Mouse (Mus musculus) neural tube, embryonic 10.5 days (tissue): ENCODE results near the gene Carmil1.

ENCODE experiments used
- DNase-seq: peaks from one replicate; pipeline ENCODE4 v3.0.0-alpha.2; 2017; ENCODE audit warnings: low spot score; ENCODE audit errors: extremely low spot score

The Carmil1 gene

DNA sequence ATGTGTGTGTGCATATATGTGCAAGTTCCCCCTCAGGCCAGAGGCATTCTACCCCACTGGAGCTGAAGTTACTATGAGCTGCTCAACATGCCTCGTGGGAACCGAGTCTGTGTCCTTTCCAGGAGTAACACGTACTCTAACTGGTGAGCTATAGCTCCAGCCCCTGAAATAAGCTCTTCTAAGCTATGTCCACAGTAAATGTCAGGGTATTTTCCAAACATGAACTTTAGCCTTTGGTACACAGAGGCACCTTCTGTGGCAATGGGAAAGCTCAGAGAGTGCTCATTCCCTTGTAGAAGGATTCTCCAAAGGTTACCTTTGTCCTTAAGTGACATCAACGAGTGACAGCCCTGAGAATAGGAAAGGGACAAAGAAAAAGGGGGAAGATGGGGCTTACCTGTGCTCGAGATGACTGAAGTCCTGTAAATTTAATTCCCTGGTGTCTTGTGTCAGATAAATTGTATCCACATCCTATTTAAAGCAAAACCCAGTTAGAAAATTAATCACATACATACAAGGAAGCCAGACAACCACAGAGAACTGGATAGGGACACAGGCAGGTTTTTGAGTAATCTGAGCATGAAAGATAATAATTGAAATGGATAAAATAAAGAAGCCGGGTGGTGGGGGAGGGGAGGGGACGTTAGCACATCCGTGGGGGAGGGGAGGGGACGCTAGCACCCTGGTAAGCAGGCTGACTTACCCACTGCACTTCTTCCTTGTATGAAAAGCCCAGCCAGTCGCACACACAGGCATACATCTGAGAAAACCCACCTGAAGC is 126.1 kb downstream of the Carmil1 start:
- DNase-seq = no peak

DNA sequence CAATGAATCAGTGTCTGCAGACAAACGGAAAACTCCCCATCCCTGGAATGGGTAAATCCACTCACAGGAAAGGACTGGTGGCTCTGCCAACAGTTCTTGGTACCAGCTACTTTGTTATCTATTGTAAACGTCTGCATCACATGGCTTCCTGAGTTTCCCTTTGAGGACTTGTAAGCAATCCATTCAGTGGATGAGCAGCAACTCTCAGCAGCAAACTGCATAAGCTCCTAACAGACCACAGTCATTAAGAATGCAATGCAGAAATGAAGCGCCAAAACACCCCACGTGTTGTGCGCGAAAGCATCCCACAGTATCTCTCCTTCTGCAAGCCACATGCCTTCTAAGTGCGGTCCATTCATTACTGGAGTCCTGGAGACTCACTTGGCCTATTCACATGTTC is 128.0 kb downstream of the Carmil1 start:
- no peak for DNase-seq

DNA sequence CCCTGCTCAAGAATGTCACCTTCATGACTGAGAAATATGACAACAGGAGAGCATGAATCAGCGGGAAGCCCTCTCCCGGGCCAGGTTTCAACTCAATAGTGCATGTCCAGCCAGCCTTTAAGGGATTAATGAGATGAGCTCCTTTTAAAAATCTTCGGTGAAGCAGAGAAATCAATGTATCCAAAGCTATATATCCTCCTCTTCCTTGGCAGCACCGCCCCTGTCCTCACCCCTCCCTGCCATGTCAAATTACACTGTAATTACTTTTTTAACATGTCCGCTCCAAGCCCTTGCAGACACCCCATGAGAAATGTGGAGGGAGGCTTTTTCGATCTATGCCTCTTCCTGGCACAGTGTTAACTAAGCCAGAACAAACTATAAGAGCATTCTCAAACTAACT is 129.3 kb downstream of the Carmil1 start:
- no peak for DNase-seq

DNA sequence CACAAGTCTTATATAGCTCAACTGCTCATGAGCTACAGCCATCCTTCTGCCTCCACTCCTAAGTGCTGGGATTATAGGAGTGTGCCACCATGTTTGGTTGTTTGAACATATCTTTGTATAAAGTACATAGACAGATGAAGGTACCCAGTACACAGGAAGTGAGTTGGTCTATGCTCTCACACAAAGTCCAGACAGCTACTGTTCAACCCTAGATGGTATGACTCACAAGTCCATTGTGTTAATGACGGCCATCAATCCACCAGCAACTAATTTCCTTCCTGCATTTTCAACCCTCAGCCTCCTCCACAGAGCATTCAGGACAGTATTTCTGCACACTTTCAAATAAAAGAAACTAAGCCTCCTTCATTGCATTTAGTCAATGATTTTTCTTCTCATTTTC is 132.0 kb downstream of the Carmil1 start:
- no peak for DNase-seq

DNA sequence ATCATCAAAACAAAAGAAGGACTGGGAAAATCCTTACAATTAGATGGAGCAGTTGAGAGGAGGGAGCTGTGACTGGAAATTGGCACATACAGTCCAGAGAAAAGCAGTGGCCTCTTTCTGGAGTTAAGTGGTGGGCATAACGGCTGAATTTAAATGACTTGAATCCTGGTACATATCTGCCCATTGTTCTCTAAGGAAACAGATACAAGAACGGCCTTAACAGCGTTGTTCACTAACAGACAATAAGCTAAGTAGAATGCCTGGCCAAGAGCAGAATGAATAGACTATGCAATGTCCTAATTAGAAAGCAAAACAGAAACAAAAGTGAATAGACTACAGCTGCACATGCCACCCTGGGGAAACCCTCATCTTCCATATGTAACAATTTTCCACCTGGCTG is 133.6 kb downstream of the Carmil1 start:
- DNase-seq = no peak

DNA sequence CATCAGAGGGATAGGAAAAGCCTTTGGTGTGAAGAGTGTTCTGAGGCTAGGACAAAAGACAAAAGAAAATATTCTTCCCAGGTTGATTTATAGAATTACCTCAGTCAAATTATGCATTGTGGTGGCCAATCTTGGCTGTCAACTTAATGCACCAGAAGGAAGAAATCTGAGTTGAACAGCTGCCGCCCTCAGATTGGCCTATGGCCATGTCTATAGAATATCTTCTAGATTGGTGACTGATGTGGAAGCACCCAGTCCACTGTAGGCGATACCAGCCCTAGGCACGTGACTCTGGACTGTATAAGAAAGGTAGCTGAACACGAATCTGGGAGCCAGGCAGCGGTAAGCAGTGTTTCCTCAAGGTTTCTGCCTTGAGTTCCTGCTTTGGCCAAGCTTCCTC is 134.1 kb downstream of the Carmil1 start:
- DNase-seq = no peak

DNA sequence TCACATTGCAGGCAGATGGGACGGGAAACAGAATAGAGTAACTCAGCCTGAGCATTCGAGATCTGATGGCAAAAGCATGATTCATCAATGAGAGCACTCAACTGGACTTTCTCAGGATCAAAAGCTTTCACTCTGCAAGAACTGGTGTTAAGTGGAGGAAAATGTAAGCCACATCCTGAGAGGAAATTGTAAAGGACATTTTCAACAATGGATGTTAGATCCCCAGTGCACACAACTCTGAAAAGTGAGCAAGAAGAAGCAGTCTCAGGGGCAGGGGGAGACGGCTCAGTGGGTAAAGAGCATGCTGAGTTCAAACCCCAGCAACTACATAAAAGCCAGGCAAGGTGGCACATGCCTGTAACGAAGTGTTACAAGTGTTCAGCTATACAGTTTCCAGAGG is 135.7 kb downstream of the Carmil1 start:
- DNase-seq = no peak

DNA sequence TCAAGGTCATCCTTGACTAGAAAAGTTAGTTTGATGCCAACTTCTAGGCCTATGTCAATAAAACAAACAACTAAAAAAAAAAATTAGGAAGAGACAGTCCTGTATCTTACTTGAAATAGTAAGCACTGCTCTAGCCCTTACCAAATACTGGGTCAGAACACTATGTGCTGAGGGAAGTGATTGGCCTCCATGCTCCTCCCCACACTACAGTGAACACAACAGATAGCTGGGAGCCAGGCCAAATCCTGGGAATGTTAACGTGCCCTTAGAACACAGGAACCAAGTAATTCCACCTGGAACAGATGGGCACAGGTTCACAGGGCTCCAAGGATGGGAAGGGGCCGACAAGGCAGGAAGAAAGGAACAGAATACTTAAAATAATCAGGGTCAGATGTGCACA is 136.5 kb downstream of the Carmil1 start:
- DNase-seq = no peak

DNA sequence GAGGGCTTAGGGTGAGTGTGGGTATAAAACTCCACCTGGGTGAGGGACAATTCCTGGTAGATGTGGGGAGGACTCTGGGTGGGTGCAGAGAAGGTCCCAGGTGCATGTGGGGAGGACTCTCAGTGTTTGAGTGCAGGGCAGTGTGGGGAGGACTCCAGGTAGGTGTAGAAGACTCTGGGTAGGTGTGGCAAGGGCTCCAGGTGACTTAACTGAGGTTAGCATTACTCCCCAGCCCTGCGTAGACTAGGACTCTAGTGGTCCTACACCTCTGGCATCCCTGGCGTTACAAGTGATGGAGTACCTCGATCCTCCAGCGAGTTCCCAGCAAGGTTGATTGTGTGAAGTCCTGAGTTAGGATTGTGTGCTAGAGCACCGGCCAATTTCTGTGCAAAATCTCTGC is 143.8 kb downstream of the Carmil1 start:
- no peak for DNase-seq

DNA sequence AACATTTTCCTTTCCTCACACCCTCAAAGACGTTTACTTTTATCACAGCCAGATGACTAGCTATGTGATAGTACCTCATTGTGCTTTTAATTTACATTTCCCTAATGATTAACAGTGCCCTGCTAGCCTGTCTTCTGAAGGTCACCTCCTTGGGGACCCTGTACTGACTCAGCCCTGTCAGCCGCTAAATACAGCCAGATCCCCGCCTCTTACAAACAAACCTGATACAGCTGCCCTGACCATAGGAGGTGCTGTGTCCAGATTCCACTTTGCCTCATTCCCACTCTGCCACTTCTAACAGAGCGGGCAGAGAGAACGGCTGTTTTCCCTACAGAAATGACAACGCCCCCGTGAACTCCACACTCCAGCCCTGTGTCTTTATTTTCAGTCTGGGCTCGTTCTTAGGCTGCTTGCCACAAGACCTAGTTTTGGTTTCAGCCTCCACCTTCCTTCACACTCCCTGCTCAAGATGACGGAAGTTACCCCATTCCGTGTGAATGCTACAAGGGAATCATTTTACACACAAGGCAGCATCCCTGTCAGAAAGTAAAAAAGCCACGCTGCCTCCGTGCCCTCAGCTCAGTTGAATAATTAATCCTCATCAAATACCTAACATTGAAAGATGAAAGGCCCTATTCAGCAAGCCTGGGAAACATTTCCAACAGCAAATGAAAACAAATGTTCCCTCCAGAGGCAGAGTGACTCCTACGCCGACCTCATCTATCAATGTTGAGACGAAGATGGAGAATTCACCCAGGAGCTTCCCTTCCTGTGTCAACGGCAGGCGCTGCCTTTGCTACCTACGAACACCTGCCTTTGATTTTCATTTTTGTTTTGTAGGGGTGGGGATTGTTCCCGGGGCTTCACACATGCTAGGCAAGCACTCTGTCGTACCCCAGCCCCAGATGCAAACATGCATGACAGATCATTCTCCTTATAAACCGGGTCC is 145.0 kb downstream of the Carmil1 start:
- DNase-seq = peak; percentile 44

DNA sequence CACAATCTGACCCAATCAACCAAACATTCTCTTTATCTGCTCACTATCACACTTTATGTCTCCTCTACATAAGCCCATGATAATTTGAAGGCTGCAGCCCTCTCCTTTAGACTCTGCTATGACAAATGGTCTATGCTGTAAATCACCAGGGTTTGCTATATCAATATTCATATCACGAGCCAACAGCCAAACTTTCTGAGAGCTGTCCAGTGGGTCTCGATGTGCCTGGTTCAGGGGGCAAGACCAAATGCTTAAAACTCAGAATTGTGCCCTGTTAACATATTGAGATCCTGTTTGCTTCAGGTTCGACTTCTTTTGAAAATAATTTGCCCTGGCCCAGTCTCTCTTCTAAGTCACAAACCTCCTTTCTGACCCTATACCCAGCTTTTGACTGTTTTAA is 147.7 kb downstream of the Carmil1 start:
- no peak for DNase-seq

DNA sequence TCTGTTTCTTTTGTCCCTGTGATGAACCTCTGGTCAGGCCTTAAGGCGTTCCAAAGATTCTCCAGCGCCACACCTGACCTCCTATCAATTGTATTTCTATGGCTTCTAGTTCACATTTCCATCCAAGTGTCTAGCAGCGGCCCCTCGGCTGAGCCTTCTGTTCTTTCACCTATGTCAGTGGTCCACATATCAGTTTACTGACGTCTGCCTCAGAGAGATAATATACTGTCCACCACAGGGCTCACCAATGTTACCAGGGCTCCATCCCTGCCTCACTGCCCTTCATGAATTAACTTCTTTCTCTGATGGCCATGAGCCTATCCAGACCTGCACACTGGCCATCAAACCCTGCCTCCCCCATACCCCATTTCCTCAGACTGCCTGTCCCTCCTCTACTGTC is 149.3 kb downstream of the Carmil1 start:
- no peak for DNase-seq

DNA sequence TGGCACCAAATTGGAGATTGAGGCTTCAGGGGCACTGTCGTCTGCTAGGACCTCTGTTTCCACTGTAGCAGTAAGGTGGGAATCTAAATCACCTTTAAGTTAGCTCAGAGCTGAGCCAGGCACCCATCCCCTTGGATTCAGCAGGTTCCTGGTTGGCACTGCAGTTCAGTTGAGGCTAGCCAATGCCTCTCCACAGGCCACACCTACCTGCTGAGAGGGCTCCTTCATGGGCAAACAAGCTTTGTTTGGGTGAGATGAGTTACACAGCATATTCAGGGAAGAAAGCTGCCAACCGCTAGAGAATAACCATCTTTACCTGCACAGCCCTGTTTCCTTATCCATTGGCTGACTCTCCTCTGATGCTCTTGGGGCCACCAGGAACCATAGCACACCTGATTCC is 149.9 kb downstream of the Carmil1 start:
- DNase-seq = no peak

DNA sequence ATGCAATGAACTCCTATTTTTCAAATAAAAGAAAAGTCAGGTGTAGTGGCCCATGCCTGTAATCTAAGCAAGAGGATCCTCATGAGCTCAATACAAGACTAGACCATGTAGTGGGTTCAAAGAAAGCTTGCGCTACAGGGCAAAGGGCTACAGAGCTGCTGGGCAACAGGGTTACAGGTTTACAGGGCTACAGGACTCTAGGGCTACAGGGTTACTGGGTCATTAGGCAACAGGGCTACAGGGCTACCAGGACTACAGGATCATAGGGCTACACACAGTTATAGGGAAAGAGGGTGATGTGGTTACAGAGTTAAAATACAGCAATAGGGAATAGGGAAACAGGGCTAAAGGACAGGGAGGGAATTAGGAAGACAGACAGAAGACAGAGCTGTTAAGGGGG is 151.9 kb downstream of the Carmil1 start:
- DNase-seq = no peak

DNA sequence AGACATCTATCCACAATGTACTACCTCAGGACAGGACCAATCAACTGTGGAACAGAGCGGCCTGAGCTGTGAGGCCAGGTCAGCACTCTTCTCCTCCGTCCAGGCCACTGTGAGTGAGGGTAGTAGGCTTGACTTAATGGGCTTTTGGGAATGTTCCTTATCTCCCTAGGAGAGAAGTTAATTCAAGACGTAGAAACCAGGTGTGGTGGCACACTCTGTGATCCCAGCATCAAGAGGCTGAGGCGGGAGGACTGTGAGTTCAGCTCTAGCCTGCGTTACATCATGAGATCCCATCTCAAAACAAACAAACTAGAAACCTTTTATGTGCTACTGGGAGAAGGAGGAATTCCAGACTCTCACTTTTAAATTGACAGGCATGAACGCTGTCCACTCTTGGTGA is 154.7 kb downstream of the Carmil1 start:
- no peak for DNase-seq

DNA sequence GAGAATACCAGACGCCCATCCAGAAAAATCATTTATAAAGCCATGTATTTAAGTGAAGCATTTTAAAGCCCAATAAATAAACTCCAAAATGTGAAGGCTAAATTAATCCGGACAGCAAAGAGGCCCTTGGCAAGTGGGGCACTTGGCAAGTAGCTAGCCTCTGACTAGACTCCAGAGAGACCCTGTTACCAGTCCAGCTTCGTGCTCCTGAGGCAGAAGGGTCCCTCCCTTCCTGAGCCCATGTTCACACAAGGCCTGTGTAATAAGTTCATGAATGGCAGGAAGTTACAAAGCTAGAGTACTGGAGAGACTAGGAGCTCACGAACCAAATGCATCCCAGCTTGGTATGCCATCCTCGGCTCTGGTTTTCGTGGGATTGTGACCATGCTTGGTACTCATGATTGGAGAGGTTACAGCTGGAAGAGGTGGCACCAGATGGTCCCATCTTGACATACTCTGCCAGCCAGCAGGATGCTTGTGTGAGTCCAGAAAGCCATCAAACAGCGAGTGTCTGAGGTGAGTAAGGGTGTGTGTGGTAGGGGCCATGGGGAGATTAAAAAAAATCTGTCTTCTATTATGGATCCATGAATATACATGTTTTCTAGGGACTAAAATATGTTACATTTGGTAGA is 163.3 kb downstream of the Carmil1 start:
- no peak for DNase-seq

DNA sequence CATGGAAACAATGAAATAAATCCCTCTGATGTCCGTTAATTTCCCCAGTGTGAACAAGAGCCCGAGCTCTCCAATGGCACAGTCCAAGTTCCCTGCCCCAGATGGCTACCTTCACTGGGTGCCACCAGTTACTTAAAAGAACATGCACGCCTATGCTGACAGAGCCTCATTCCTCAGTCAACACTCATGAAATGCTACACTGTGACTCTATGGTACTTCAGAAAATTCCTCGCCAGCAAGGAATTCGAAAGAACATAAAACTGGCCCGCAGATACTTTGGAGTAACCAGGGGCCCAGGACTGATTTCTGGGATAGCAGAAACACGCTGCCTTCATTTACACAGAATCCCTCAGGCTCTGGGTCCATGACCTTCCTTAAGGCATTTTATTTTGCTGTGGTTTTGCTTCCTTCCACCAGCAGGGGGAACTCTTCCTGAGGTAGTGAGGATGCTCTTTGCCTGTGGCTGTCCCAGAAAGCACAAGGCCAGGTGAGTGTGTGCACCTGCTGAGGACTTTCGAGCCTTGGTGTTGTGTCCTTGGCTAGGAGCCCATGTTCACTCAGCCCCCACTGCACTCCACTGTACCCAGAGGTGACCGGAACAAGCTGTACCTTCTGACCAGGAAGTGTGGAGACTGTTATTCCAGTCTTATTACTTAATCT is 167.8 kb downstream of the Carmil1 start:
- peak; percentile 43 for DNase-seq

DNA sequence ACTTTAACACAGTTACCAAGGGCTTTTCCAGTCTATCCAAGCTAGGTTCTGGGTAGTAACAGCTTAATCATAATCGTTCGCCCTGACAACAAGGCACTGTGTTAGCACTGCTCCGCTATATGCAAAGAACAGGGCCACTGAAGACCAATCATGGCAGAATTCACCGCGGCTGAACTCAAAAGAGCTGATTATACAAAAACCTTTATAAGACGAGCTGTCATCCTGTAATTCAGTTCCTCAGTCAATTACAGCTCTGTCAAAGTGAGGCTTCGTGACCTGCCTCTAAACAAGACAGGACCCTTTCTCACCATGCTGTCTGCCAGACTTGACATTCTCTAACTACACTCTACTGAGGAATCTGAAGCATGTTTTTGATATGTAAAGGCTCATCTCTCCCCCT is 170.3 kb downstream of the Carmil1 start:
- DNase-seq = no peak

DNA sequence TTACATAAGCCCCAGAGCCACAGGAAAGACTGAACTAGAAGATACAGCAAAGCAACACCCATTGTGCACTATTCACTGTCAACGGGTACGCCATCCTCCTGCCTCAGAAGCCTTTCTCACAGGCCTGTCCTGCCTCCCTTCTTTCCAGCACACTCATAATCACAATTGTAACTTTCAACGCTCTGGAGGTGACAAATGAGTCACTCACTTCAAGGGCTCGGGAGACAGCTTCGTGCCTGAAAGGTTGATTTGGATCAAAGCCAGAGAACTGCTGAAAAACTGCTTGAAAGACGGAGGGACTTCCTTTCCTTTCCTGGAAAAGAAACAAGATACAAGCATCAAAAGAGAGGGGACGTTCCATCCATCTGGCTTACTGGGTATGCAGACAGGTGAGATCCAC is 172.3 kb downstream of the Carmil1 start:
- no peak for DNase-seq

DNA sequence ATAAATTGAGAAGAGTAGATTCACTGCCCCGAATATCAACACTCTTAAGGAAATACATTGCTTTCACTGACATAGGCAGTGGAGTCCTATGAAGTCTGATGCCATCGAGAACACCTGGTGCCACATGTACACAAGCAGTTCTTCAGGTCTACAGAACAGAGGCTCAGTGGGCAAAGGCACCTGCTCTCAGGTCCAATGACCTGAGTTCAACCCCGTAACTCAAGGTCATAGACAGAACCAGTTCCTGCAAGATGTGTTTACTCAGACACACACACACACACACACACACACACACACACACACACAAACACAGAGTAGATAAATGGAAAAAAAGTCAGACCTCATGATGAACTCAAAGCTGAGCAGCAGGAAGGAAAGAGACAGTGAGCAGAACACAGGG is 173.5 kb downstream of the Carmil1 start:
- DNase-seq = no peak

DNA sequence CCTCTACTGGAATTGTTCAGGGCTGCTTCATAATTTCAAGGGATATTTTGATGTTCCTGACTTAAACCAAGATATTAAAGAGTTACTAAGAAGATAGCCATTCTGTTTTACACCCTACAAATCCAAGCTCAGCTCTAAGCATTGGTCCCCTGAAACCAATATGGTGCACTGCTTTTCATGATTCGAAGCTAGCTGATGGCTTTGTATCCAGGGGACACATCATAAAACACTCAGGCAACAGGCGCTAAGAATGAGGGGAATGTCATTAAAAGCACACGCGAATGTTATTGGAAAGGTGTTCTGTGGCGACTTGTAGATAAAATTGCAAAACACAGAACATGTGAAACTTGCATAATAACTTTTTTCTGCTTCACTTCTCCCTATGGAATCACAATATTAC is 174.8 kb downstream of the Carmil1 start:
- DNase-seq = no peak

DNA sequence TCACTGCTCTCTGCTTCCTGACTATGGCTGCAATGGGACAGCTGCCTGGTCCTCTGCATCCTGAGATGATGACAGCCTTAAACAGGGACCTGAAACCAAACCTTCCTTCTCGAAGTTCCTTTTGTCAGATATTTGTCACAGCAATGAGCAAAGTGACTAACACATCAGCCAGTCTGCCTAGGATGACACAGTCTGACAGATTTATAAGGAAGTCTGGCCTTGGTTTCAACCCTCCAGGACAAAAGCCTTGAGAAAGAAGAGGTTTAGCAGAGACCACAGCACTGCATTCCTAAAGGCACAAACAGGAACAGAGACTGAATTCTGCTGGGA is 175.3 kb downstream of the Carmil1 start:
- no peak for DNase-seq
